Mouse (Mus musculus) C2C12 (cell line): ENCODE measurements around the gene Gng8. TPM values are rescaled to one million over a fixed set of nuclear protein-coding genes. Genes with fewer than 3 reads are reported as not detected.

Source experiments
- H3K27me3 ChIP-seq: one replicate; pipeline ENCODE4 v1.6.1; 2011; ENCODE audit not compliant: control insufficient read depth, insufficient read depth, insufficient read length
- H3K36me3 ChIP-seq: one replicate; pipeline ENCODE4 v1.6.1; 2011; ENCODE audit not compliant: control insufficient read depth, insufficient read depth
- H3K4me3 ChIP-seq: one replicate; pipeline ENCODE4 v1.5.1; 2011; ENCODE audit warnings: mild to moderate bottlenecking, control low read depth; ENCODE audit not compliant: poor library complexity, insufficient read depth, severe bottlenecking
- H3K79me2 ChIP-seq: one replicate; pipeline ENCODE4 v1.6.1; 2011; ENCODE audit not compliant: control insufficient read depth, insufficient read depth
- H3K79me3 ChIP-seq: one replicate; pipeline ENCODE4 v1.6.1; 2011; ENCODE audit warnings: low read depth, control low read depth
- H3ac ChIP-seq: one replicate; pipeline ENCODE3; 2011; ENCODE audit warnings: low read depth; ENCODE audit not compliant: control insufficient read depth, insufficient read length
- CEBPB ChIP-seq: IDR thresholded peaks from one replicate; pipeline ENCODE4 v1.6.1; 2011; ENCODE audit warnings: low read depth, mild to moderate bottlenecking, control low read depth, moderate library complexity
- CTCF ChIP-seq: IDR thresholded peaks from one replicate; pipeline ENCODE4 v1.5.1; 2011; ENCODE audit not compliant: control insufficient read depth, insufficient read depth, insufficient read length
- FOSL1 ChIP-seq: IDR thresholded peaks from one replicate; pipeline ENCODE4 v1.8.0; 2011; ENCODE audit warnings: mild to moderate bottlenecking, low read length; ENCODE audit not compliant: poor library complexity, insufficient read depth, severe bottlenecking
- MAX ChIP-seq: IDR thresholded peaks from one replicate; pipeline ENCODE4 v1.6.1; 2011; ENCODE audit warnings: mild to moderate bottlenecking, control low read depth
- MYOD1 ChIP-seq: IDR thresholded peaks from one replicate; pipeline ENCODE4 v1.6.1; 2011; ENCODE audit warnings: low read depth; ENCODE audit not compliant: control insufficient read depth, insufficient read length
- MYOG ChIP-seq: IDR thresholded peaks from one replicate; pipeline ENCODE4 v1.6.1; 2011; ENCODE audit not compliant: control insufficient read depth, insufficient read length; ENCODE audit errors: extremely low read depth
- USF1 ChIP-seq: IDR thresholded peaks from one replicate; pipeline ENCODE4 v1.6.1; 2011; ENCODE audit warnings: low read depth, mild to moderate bottlenecking, control low read depth, moderate library complexity
- polyA plus RNA-seq: library from polyadenylated mRNA; unstranded; fragments of >200 nt; fragmentation: generic; extraction: Trizol; gene quantifications from one replicate; pipeline ENCODE4 v1.2.1, GENCODE M21; 2012; ENCODE audit warnings: missing spikeins

The Gng8 gene
- polyA plus RNA-seq, 1 experiment, result 2.6 TPM

- H3K36me3 ChIP-seq, result peaks cover 5% of the 10 kb centered on the region
- no peaks in the 10 kb centered on the region for H3K27me3 ChIP-seq
- no peaks in the 10 kb centered on the region for H3K79me2 ChIP-seq
- no peak for TF ChIP-seq CEBPB
- no peaks in the 10 kb centered on the region for H3K79me3 ChIP-seq
- no peak overlapping the region for H3K4me3 ChIP-seq
- no peak overlapping the region for H3ac ChIP-seq
These were observed 45.8 kb upstream of the Gng8 start for GRCm38 (mm10) chr7:16845820-16846167.

DNA sequence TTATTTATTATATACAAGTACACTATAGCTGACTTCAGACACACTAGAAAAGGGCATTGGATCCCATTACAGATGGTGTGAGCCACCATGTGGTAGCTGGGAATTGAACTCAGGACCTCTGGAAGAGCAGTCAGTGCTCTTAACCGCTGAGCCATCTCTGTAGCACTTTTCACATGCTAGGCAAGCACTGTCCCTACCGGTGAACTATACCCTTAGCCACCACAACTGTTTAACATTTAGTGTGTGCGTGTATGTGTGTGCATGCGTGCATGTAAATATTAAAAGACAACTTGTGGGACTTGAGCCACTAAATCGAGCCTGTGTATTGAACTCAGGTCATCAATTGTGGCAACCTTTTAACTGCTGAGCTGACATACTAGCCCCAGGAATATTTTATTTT lies 44.8 kb upstream of the Gng8 start:
- H3K4me3 ChIP-seq, result no peak overlapping the region
- TF ChIP-seq MAX (no peak), FOSL1 (no peak), CTCF (no peak), USF1 (no peak), MYOD1 (no peak), CEBPB (no peak), MYOG (no peak)
- H3ac ChIP-seq, result no peak overlapping the region
- H3K36me3 ChIP-seq, result peaks cover 5% of the 10 kb centered on the region
- no peaks in the 10 kb centered on the region for H3K79me2 ChIP-seq
- no peaks in the 10 kb centered on the region for H3K27me3 ChIP-seq
- no peaks in the 10 kb centered on the region for H3K79me3 ChIP-seq

DNA sequence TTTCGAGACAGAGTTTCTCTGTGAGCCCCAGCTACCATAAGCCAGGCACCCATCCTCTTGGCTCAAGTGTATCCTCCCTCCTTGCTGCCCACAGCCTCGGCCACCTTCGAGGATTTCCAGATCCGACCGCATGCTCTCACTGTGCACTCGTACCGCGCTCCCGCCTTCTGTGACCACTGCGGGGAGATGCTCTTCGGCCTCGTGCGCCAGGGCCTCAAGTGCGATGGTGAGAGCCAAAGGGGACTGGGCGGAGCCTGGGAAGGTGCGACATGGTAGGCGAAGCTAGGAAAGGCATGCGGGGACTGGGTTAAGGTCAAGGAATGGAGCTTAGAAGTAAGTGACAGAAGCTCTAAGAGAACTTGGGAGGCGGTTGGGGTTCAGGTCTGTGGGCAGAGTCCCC lies 44.1 kb upstream of the Gng8 start:
- TF ChIP-seq MYOG (no peak), CTCF (no peak), CEBPB (no peak), FOSL1 (no peak), USF1 (no peak), MAX (no peak), MYOD1 (no peak)
- Histone ChIP-seq H3K36me3 (peaks cover 5% of the 10 kb centered on the region), H3ac (no peak overlapping the region), H3K4me3 (no peak overlapping the region), H3K79me3 (no peaks in the 10 kb centered on the region), H3K27me3 (no peaks in the 10 kb centered on the region), H3K79me2 (no peaks in the 10 kb centered on the region)

DNA sequence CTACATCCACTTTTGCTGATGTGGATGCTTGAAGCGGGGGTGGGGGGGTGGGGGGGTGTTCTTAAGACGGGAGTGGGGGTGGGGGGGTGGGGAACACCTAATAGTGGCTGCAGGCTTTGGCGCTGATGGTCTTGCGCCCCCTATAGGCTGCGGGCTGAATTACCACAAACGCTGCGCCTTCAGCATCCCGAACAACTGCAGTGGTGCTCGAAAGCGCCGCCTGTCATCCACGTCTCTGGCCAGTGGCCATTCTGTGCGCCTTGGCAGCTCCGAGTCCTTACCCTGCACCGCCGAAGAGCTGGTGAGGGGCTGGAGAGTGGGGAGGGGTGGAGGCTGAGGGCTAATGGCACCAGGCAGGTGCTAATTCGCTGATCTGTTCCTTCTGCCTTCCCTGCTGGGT lies 43.0 kb upstream of the Gng8 start:
- H3K36me3 ChIP-seq, result peaks cover 5% of the 10 kb centered on the region
- H3ac ChIP-seq, result no peak overlapping the region
- no peaks in the 10 kb centered on the region for H3K79me3 ChIP-seq
- H3K4me3 ChIP-seq, result no peak overlapping the region
- TF ChIP-seq CTCF, result peak; percentile 34
- TF ChIP-seq MYOD1, result no peak
- no peaks in the 10 kb centered on the region for H3K27me3 ChIP-seq
- no peaks in the 10 kb centered on the region for H3K79me2 ChIP-seq

- H3K27me3 ChIP-seq, result no peaks in the 10 kb centered on the region
- H3K79me3 ChIP-seq, result no peaks in the 10 kb centered on the region
- H3K36me3 ChIP-seq, result peaks cover 7% of the 10 kb centered on the region
- TF ChIP-seq MYOG (no peak), MAX (no peak), MYOD1 (no peak), CEBPB (no peak), USF1 (no peak), CTCF (no peak)
- no peak overlapping the region for H3ac ChIP-seq
- H3K4me3 ChIP-seq, result no peak overlapping the region
- no peaks in the 10 kb centered on the region for H3K79me2 ChIP-seq
These were observed 40.0 kb upstream of the Gng8 start for GRCm38 (mm10) chr7:16851636-16852035.

DNA sequence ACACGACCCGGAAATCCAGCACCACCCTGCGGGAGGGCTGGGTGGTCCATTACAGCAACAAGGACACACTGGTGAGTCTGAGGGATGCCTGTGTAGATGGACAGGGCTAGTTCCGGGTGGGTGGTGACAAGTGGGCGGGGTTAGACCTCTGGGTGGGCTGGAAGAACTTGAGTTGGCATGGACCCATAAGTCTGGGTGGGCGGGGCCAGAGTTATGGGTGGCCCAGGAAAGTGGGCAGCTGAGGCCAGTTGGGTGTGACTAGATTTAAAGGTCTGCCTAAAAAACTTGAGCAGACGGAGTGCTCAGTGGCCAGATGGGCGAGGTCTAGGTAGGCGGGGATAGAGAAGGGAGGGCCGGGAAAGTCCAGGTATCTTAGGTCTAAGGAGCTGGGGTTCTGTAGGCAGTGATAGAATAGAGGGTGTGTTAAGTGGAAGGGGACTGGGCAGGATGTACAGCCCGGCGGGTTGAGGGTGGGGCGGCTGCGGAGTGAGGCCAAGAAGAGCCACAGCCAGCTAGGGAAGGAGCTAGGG lies 38.2 kb upstream of the Gng8 start:
- H3K27me3 ChIP-seq, result no peaks in the 10 kb centered on the region
- H3K4me3 ChIP-seq, result no peak overlapping the region
- no peaks in the 10 kb centered on the region for H3K79me3 ChIP-seq
- no peak overlapping the region for H3ac ChIP-seq
- TF ChIP-seq CEBPB, result no peak
- TF ChIP-seq MAX, result no peak
- TF ChIP-seq CTCF, result no peak
- no peak for TF ChIP-seq MYOD1
- no peak for TF ChIP-seq USF1
- H3K36me3 ChIP-seq, result peaks cover 10% of the 10 kb centered on the region
- H3K79me2 ChIP-seq, result no peaks in the 10 kb centered on the region
